Mouse (Mus musculus): ENCODE data around the gene Gatb.

Gatb gene

DNA sequence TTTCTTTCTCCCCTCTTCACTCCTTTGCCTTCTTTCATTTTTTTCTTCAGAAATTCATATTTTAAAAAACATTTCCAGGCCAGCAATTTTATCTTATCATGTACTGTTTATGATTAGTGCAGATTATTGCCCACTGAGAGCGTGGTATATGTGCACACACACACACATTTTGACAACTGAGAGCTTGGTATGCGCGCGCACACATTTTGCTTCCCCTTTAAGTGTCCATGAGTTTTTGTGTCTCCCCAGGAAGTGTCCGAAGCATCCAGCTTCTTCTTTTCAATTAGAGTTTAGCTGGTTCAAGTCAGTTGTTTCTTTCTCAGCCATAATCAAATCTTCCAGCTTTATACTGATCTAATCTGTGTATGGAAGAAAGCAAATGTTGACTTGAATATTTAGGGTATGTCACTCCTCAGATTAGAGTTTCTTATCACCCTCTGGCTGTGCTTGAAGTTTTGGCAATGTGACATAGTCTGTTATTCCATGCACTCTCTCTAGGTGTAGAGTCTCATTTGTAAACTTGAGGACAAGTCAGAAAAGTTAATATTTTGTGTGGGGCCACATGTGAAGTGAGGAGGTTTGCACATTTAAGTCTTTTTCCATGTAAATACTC is 18.8 kb downstream of the Gatb start:
- no peak for DNase-seq (ENCODE audit: low read depth, low spot score)

DNA sequence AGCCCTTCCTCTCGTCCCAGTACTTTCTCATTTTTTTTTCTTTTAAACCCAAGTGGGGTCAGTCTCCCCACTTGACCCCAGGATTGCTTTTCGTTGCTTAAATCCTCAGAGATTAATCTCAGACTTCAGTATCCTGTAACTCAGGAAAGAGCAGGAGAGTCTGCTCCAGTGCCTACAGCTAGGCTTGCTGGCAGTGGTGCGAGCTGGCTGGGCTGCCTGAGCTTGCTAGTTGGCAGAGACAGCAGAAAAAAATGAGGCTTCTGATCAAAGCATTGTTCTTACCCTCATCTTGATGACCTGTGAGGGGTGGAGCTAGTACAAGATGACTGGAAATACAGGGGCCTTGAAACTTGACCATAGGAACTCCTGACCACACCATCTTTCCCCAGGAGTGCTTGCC is 20.5 kb downstream of the Gatb start:
- no peak for DNase-seq (ENCODE audit: low read depth, low spot score)

DNA sequence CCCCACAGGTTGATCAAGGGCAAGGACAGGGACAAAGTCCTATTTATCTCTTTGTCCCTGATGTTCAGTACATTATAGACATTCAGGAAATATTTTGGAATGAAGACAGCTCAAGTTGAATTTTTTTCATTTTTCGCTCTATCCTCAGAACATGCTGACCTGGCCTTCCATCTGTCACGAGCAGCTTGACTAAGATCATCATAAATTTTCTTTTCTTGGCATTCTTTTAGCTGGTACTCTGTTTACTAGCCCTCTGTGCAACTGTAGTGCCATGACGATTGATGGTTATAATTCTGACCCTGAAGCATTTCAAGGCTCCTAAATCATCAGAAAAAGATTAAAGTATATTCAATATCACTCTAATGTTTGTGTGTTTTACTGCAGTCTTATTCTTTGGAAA is 25.6 kb downstream of the Gatb start:
- DNase-seq (ENCODE audit: low read depth, low spot score): no peak

GRCm38 (mm10) chr3:85601841-85602305 is 28.0 kb downstream of the Gatb start:
- no peak for DNase-seq (ENCODE audit: low read depth, low spot score)

DNA sequence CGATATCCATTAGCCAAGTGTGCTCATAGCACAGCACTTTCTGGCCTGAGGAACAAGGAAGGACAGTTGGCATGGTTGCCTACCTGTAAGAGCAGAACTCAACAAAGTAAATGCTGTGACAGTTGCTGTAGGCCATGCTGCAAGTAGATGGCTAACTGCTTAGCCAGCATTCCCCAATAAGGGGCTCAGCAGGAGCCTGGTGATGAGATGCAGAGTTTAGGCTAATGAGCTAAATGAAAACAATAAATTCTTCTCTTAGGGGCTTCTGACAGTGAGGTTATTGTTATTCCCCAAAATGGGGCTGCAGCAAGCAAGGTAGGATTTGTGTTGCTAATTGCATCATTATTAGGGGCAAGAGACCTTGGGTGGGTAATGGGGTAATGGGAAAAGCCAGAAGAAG is 29.9 kb downstream of the Gatb start:
- no peak for DNase-seq (ENCODE audit: low read depth, low spot score)

- DNase-seq (ENCODE audit: low read depth, low spot score): no peak
Observed at GRCm38 (mm10) chr3:85606912-85607311, 33.0 kb downstream of the Gatb start.

DNA sequence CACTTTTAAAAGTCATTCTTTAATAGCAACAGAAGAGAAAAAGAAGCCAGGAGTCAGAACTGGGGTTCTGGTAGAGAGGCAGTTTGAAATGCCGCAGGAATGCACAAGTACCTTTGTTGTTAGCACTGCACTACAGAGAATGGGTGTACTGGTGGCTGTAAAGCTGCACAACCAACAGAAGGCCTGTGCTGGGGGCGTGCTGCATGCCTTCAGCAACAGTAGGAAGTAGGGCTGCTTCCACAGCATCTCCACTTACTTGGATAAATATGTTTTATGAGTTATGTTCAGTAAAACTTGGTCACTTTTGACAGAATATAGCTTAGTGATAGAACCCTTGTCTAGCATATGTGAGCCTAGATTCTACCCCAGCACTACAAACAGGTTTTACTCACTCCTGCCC is 33.8 kb downstream of the Gatb start:
- no peak for DNase-seq (ENCODE audit: low read depth, low spot score)

DNA sequence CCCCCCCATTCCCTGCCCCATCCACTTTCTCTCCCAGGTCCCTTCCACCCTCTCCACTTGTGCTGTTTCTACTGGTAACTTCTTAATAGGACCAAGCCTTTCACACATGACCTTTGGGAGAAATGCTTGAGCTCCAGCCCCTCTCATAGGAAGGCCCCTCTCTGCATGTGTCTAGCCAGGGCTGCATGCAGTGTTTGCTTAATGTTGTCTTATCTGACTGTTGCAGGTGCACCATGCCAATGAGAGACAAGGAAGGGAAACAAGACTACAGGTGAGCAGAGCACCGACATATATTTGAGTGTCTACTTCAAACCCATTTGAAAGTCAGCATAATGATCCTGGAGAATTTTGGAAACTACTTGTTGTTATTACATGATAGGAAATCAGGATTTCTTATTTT is 42.5 kb downstream of the Gatb start:
- DNase-seq (ENCODE audit: low read depth, low spot score): no peak

DNA sequence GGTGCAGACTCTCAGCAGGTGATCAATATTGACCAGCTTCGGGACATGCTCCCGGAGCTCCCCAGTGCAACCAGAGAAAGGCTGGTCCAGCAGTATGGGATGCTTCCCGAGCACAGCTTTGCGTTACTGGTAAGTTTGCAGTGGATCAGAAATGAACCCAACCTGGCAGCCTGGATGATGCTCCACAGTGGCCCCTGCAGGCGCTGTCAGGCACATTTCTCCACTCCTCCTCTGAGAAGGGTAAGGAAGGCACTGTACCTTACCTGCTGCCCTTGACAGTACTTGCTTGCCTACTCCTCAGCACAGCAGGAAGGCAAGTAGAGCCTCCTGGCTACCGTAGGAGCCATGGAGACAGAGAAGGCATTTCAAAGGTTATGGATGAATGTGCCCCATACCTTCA is 45.0 kb downstream of the Gatb start:
- no peak for DNase-seq (ENCODE audit: low read depth, low spot score)

GRCm38 (mm10) chr3:85619345-85619744 is 45.4 kb downstream of the Gatb start:
- DNase-seq (ENCODE audit: low read depth, low spot score): no peak

- no peak for DNase-seq (ENCODE audit: low read depth, low spot score)
Observed at GRCm38 (mm10) chr3:85619751-85620150, 45.8 kb downstream of the Gatb start.

GRCm38 (mm10) chr3:85629895-85630510 is 56.1 kb downstream of the Gatb start:
- peak; percentile 13 for DNase-seq (ENCODE audit: low read depth, low spot score)

- no peak for DNase-seq (ENCODE audit: low read depth, low spot score)
Observed at GRCm38 (mm10) chr3:85633733-85634132, 59.8 kb downstream of the Gatb start.

DNA sequence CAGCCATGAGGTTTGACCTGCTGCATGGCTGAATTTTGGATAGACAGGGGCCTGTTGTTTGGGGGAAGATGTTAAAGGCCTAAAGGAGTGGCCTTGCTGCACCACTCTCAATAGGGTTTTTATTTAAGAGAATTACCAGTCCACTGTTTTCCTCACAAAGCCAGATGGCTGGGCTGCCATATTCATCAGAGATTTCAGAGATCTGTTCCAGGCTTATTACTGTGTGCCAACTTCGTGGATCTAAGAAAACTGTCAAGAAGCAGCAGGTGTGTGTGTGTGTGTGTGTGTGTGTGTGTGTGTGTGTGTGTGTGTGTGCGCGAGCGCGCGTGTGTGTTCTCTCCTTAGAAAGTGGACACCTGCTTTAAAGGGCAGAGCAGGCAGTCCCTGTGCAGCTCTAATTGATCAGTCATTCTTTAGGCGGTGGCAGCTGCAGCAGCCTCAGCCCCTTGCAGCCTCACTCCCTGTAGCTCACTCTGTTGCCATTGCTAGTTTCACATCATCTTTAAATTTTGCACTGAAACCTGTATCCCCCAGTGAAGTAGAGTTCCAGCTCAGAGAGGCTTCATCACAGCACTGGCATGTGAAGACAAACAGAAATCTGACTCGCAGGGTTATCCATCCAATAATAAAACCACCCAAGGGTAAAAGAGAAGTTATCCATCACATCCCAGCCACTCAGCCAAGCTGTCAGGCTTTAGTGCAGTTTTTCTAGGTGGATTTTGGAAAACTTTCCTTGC is 60.6 kb downstream of the Gatb start:
- DNase-seq (ENCODE audit: low read depth, low spot score): no peak

DNA sequence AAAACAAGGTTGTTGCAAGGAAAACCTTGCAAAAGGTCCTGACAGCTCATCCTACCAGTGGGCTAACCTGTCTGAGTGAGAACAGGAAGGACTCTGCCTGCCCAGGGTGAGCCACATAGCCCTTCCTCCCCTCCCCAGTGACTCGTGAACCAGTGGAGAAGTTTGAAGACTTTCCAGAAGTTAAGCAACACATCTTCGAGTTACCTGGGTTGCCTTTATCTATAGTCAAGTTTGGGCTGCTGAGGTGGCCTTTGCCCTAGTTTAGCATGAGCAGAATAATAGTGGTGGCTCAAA is 61.2 kb downstream of the Gatb start:
- no peak for DNase-seq (ENCODE audit: low read depth, low spot score)

- no peak for DNase-seq (ENCODE audit: low read depth, low spot score)
Observed at GRCm38 (mm10) chr3:85635591-85635990, 61.7 kb downstream of the Gatb start.

- DNase-seq (ENCODE audit: low read depth, low spot score): no peak
Observed at GRCm38 (mm10) chr3:85636716-85637447, 63.0 kb downstream of the Gatb start.

DNA sequence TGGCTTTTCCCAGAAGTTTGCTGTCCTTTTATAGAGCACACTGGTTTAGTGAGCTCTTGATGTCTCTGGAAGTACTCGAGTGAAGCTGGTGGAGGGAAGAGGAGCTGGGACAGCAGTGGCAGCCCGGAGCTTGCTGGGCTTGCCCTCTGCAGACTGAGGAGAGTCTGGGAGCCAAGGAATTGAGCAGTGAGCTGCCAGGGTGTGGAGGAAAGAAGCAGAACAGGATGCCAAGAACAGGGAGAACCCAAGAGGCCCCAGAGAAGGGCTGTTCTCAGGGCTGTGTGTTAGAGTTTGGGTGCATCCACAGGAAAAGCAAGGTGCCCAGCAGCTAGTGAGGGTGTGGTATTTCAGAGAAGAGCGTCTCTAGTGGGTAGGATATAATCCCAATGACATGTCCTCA is 67.8 kb downstream of the Gatb start:
- DNase-seq (ENCODE audit: low read depth, low spot score): no peak

DNA sequence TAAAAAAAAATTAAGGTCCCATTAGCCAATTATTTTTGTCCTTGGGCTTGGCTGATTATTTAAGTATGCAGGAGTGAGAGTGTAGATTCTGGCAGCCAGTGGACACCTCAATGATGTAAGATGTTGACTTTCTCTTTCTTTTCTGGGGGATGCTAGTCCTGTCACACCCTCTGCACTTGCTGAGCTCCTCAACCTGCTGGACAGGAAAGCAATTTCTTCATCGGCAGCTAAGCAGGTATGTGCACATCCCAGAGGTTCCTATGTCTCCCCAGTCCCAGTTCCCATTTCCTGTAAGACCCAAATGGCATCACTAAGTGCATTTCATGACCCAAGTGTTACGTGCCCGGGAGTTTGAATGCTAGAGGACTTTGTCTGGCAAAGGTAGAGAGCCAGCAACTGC is 70.9 kb downstream of the Gatb start:
- no peak for DNase-seq (ENCODE audit: low read depth, low spot score)

DNA sequence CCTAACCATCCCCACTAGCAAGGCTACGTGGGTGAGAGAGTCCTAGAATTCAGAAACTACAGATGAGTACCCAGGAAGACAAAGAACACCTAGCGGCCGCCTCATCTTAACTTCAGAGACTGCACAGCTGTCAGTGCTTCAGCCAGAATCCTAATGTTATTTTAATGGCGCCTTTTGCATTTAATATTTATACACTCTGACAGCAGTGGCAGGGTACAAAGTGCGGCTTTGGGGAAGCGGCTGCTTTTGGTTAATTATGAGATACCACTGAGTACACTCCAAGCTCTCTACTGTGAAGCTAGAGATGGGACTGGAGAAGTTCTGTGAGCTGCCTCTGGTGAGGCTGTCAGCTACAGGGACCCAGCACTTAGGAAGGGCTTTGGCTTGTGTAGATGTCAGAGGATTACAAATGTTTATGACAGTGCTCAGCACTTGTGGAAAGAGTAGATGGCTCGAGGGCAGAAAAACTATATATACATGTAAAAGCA is 71.6 kb downstream of the Gatb start:
- no peak for DNase-seq (ENCODE audit: low read depth, low spot score)

GRCm38 (mm10) chr3:85649176-85649575 is 75.3 kb downstream of the Gatb start:
- DNase-seq (ENCODE audit: low read depth, low spot score): no peak
